Comparison of ENCODE assay signal across 22 mouse cellular contexts in genomic region chr6:6825313-6825712, GRCm38 (mm10). TPM values are rescaled to one million over a fixed set of nuclear protein-coding genes. Genes with fewer than 3 reads are reported as not detected.
DNase-seq lines count a peak whose midpoint lies in the region; TF ChIP-seq lines count a peak whose summit lies in the region.
"Had no signal": no experiment of that assay in that cellular context is flagged by ENCODE, and none has a peak within 500 bp of the region (broad histone marks: within the 10 kb centered on the region; RNA-seq: fewer than 3 reads in every experiment).

No protein-coding gene starts in this region.

- H3K27ac ChIP-seq in ES-E14 (ENCODE audit: insufficient read depth, low read depth, low read length, poor library complexity, severe bottlenecking), result no peak overlapping the region
- H3K27ac ChIP-seq: embryonic facial prominence, embryonic 13.5 days; embryonic facial prominence, embryonic 15.5 days; forebrain, embryonic 10.5 days; forebrain, embryonic 12.5 days had no signal

- no peaks in the 10 kb centered on the region for H3K4me1 ChIP-seq in ES-E14 (ENCODE audit: control insufficient read depth in 2 of 2, insufficient read depth in 2 of 2, low read length in 2 of 2, poor library complexity in 1 of 2)
- H3K4me1 ChIP-seq: embryonic facial prominence, embryonic 13.5 days; embryonic facial prominence, embryonic 15.5 days; forebrain, embryonic 10.5 days; forebrain, embryonic 12.5 days had no signal

- in situ Hi-C loops in ES-E14 (cut with MboI; ENCODE audit: low sequenced_read_pairs in 2 of 2, unreplicated experiment in 2 of 2), result no loop called here

- H3K36me3 ChIP-seq in ES-E14 (ENCODE audit: control insufficient read depth, insufficient read depth, low read length, poor library complexity, severe bottlenecking), result no peaks in the 10 kb centered on the region
- H3K36me3 ChIP-seq: embryonic facial prominence, embryonic 13.5 days; embryonic facial prominence, embryonic 15.5 days; forebrain, embryonic 10.5 days; forebrain, embryonic 12.5 days had no signal

- H3K9me3 ChIP-seq in ES-E14 (ENCODE audit: control insufficient read depth, insufficient read depth, low read depth, low read length), result no peaks in the 10 kb centered on the region
- H3K9me3 ChIP-seq: embryonic facial prominence, embryonic 13.5 days; embryonic facial prominence, embryonic 15.5 days; forebrain, embryonic 10.5 days; forebrain, embryonic 12.5 days had no signal

- no peak overlapping the region for H3K9ac ChIP-seq in ES-E14 (ENCODE audit: insufficient read depth, low read depth, low read length, poor library complexity, severe bottlenecking)
- H3K9ac ChIP-seq: embryonic facial prominence, embryonic 13.5 days; embryonic facial prominence, embryonic 15.5 days; forebrain, embryonic 12.5 days had no signal

- DNase-seq in ES-CJ7 (ENCODE audit: low read depth, low spot score) (peak; percentile 72), ES-E14 (ENCODE audit: low read depth, low spot score) (peak; percentile 11), ZHBTc4 (ENCODE audit: low read depth, low spot score) (peak; percentile 43)
- DNase-seq in lung, postnatal 36 days, result no peak
- DNase-seq in testis, postnatal 14 days (ENCODE audit: low spot score), result no peak
- DNase-seq: adrenal gland, adult 2 months; adrenal gland, postnatal 10 days; adrenal gland, postnatal 25 days; cerebellum, adult 11 months; cerebellum, adult 18-20 months; cerebellum, adult 8-10 months; cerebellum, adult 9-11 months; cerebellum, postnatal 14 days; cerebellum, postnatal 36 days; embryo, embryonic 11 days had no signal

- H3K4me3 ChIP-seq in ES-E14 (ENCODE audit: insufficient read depth in 1 of 2, low read depth in 1 of 2, low read length in 2 of 2, poor library complexity in 1 of 2, severe bottlenecking in 1 of 2), result no peak overlapping the region
- H3K4me3 ChIP-seq: embryonic facial prominence, embryonic 13.5 days; embryonic facial prominence, embryonic 15.5 days; erythroblast, embryonic 14.5 days; forebrain, embryonic 10.5 days; forebrain, embryonic 12.5 days had no signal

TF ChIP-seq in ES-E14, 5 proteins besides CTCF, POLR2A, EP300 and RAD21:
- TF ChIP-seq ZNF384 (IDR thresholded peaks at IDR 0.05; ENCODE audit: low read depth, low read length) (no peak), HCFC1 (IDR thresholded peaks at IDR 0.05; ENCODE audit: borderline replicate concordance, insufficient read depth, low read length) (no peak), ZC3H11A (IDR thresholded peaks at IDR 0.05; ENCODE audit: borderline replicate concordance, low read depth, low read length) (no peak), CHD2 (IDR thresholded peaks at IDR 0.05; ENCODE audit: low read depth, low read length) (no peak), MAFK (IDR thresholded peaks at IDR 0.05; ENCODE audit: insufficient read depth, low read depth, low read length) (no peak)
TF ChIP-seq in ES-E14: peak in this region for 0.

RNA-seq across cellular contexts. Expression of gene Dlx6, which starts 37.8 kb away (rescaled TPM):
- total RNA-seq in ES-E14 (2012; rRNA removed), result 0.21 TPM in 1 of 2 replicates, not detected in the other
- total RNA-seq: adrenal gland, adult 2 months; common myeloid progenitor, adult 5-6 weeks; MEL had no signal

RNA-seq across cellular contexts. Expression of gene Dlx5, which starts 56.6 kb away (rescaled TPM):
- not detected in 2 replicates for total RNA-seq in ES-E14 (2012; rRNA removed)
- total RNA-seq: adrenal gland, postnatal 25 days; common myeloid progenitor, adult 5-6 weeks; MEL had no signal

Comparison
In these comparisons a context has a peak if more than half of its experiments do, and no peak if none do; other contexts are left out.
1. DNase-seq: peak in ES-CJ7 (single experiment), ES-E14 (single experiment) and ZHBTc4 (single experiment); none in lung, postnatal 36 days (single experiment) and testis, postnatal 14 days (single experiment).